Mouse (Mus musculus): ENCODE measurements around the gene Cpeb4.
"Not testable (repeated sequence)": the region's sequence is repeated elsewhere in the genome, so short reads cannot be mapped to it uniquely, and the experiment has no call there.

Gene Cpeb4

GRCm38 (mm10) chr11:31980089-31980488, 108.1 kb downstream of the Cpeb4 start:
- not testable (repeated sequence) for DNase-seq

- DNase-seq: no peak
Observed at GRCm38 (mm10) chr11:31981830-31982229, 109.8 kb downstream of the Cpeb4 start.

GRCm38 (mm10) chr11:31982247-31982943, 110.4 kb downstream of the Cpeb4 start:
- DNase-seq: not testable (repeated sequence)

- no peak for DNase-seq
Observed at GRCm38 (mm10) chr11:31983249-31983648, 111.2 kb downstream of the Cpeb4 start.

GRCm38 (mm10) chr11:31984786-31985185, 112.8 kb downstream of the Cpeb4 start:
- no peak for DNase-seq
